Comparison of ENCODE assay signal across 9 mouse cellular contexts in genomic region chr6:21709228-21709627, GRCm38 (mm10).
DNase-seq lines count a peak whose midpoint lies in the region; ATAC-seq and TF ChIP-seq lines count a peak whose summit lies in the region.
"Had no signal": no experiment of that assay in that cellular context is flagged by ENCODE, and none has a peak within 500 bp of the region (broad histone marks: within the 10 kb centered on the region; RNA-seq: fewer than 3 reads in every experiment).

No protein-coding gene starts in this region.

- H3K27me3 ChIP-seq in intestine, postnatal 0 days (replicated peaks; ENCODE audit: control insufficient read depth, insufficient read depth, low read length) = no peaks in the 10 kb centered on the region
- H3K27me3 ChIP-seq in intestine, embryonic 16.5 days (replicated peaks; ENCODE audit: control insufficient read depth, insufficient read depth, low read length) = no peaks in the 10 kb centered on the region

- DNase-seq in right cerebral cortex, adult 18-20 months = peak; percentile 33
- no peak for DNase-seq in right cerebral cortex, postnatal 25 days
- DNase-seq in cerebellum, postnatal 14 days = peak; percentile 17 to 61
- peak; percentile 55 for DNase-seq in telencephalon, adult 2 months (ENCODE audit: low read depth, low spot score)
- no peak for DNase-seq in lung, adult 18-20 months
- no peak for DNase-seq in adrenal gland, postnatal 10 days
- DNase-seq: gastrocnemius, postnatal 25 days had no signal

- no peaks in the 10 kb centered on the region for H3K4me1 ChIP-seq in intestine, postnatal 0 days (replicated peaks; ENCODE audit: control insufficient read depth, insufficient read depth, low read length)
- no peaks in the 10 kb centered on the region for H3K4me1 ChIP-seq in intestine, embryonic 16.5 days (ENCODE audit: control insufficient read depth, insufficient read depth, low read length)

- no peak overlapping the region for H3K4me3 ChIP-seq in intestine, postnatal 0 days (ENCODE audit: low read depth, low read length)
- H3K4me3 ChIP-seq in intestine, embryonic 16.5 days (ENCODE audit: low read length) = no peak overlapping the region

- no peak for ATAC-seq in intestine, postnatal 0 days
- ATAC-seq in intestine, embryonic 16.5 days = no peak

- no peak overlapping the region for H3K9ac ChIP-seq in intestine, postnatal 0 days (ENCODE audit: low read depth, low read length)
- no peak overlapping the region for H3K9ac ChIP-seq in intestine, embryonic 16.5 days (ENCODE audit: low read depth, low read length)

- 17% methylated on average over 3 of the region's 3 CpGs for WGBS in intestine, postnatal 0 days
- WGBS in intestine, embryonic 16.5 days = 13% methylated on average over 3 of the region's 3 CpGs

- H3K9me3 ChIP-seq in intestine, postnatal 0 days (ENCODE audit: control insufficient read depth) = no peaks in the 10 kb centered on the region
- no peaks in the 10 kb centered on the region for H3K9me3 ChIP-seq in intestine, embryonic 16.5 days (ENCODE audit: control insufficient read depth, low read length)

- TF ChIP-seq CTCF in intestine, postnatal 0 days (IDR thresholded peaks at IDR 0.05; ENCODE audit: low read depth) = peak; percentile 77

- no peaks in the 10 kb centered on the region for H3K36me3 ChIP-seq in intestine, postnatal 0 days (ENCODE audit: control insufficient read depth, insufficient read depth)
- H3K36me3 ChIP-seq in intestine, embryonic 16.5 days (ENCODE audit: control insufficient read depth, insufficient read depth, low read length) = no peaks in the 10 kb centered on the region

- H3K27ac ChIP-seq in intestine, postnatal 0 days (ENCODE audit: low read depth, low read length) = no peak overlapping the region
- H3K27ac ChIP-seq in intestine, embryonic 16.5 days (ENCODE audit: low read length) = no peak overlapping the region

- no peak overlapping the region for H3K4me2 ChIP-seq in intestine, postnatal 0 days (replicated peaks; ENCODE audit: low read depth)
- no peak overlapping the region for H3K4me2 ChIP-seq in intestine, embryonic 16.5 days (ENCODE audit: low read depth, low read length)

Comparison
In these comparisons a context has a peak if more than half of its experiments do, and no peak if none do; other contexts are left out.
1. DNase-seq: peak in right cerebral cortex, adult 18-20 months (single experiment), cerebellum, postnatal 14 days (2 of 2) and telencephalon, adult 2 months (single experiment); none in right cerebral cortex, postnatal 25 days (single experiment), lung, adult 18-20 months (0 of 2) and adrenal gland, postnatal 10 days (single experiment).